Mouse (Mus musculus) liver, embryonic 14.5 days (tissue): ENCODE measurements around the gene Fam160a2. TPM values are rescaled to one million over a fixed set of nuclear protein-coding genes. Genes with fewer than 3 reads are reported as not detected.
"Not testable (repeated sequence)": the region's sequence is repeated elsewhere in the genome, so short reads cannot be mapped to it uniquely, and the experiment has no call there.

Source experiments
- ATAC-seq: fragments of 200-750 bp; cut with Nextera tagmentation; 2 replicates; pipeline ENCODE4 v1.8.0; 2017; ENCODE audit warnings: moderate number of reproducible peaks, mild to moderate bottlenecking, moderate library complexity; ENCODE audit not compliant: insufficient read depth
- DNase-seq, 3 experiments: peaks; one replicate each; pipeline ENCODE4 v3.0.0-alpha.2; 2012 to 2013; ENCODE audit warnings: low read depth in 3 of 3, low spot score in 3 of 3
- H3K27ac ChIP-seq: fragments of 300-500 bp; sonication (generic); 2 replicates; pipeline ENCODE4 v1.5.1; 2014; ENCODE audit warnings: moderate library complexity, mild to moderate bottlenecking, control low read depth, inconsistent platforms
- H3K27me3 ChIP-seq: fragments of 300-500 bp; sonication (generic); 2 replicates; pipeline ENCODE4 v1.6.1; 2014; ENCODE audit warnings: mild to moderate bottlenecking, low read length, moderate library complexity; ENCODE audit not compliant: control insufficient read depth, insufficient read depth
- H3K36me3 ChIP-seq: fragments of 300-500 bp; sonication (generic); replicated peaks from 2 replicates; pipeline ENCODE4 v1.6.1; 2014; ENCODE audit warnings: low read depth; ENCODE audit not compliant: control insufficient read depth, insufficient read depth
- H3K4me1 ChIP-seq, 2 experiments: fragments of 200-500 bp in 1 of 2; fragments of 300-500 bp in 1 of 2; sonication (generic) in 1 of 2; replicated peaks; 2 replicates each; pipeline ENCODE4 v1.6.1; 2012 to 2014; ENCODE audit warnings: antibody characterized with exemption in 1 of 2, inconsistent platforms in 1 of 2, low read length in 1 of 2; ENCODE audit not compliant: control insufficient read depth in 2 of 2, insufficient read depth in 2 of 2
- H3K4me2 ChIP-seq: fragments of 300-500 bp; sonication (generic); 2 replicates; pipeline ENCODE4 v1.6.1; 2014; ENCODE audit warnings: low read depth, mild to moderate bottlenecking, control low read depth, moderate library complexity
- H3K4me3 ChIP-seq, 2 experiments: fragments of 200-500 bp in 1 of 2; fragments of 300-500 bp in 1 of 2; sonication (generic) in 1 of 2; 2 replicates each; pipeline ENCODE4 v1.5.1; 2012 to 2014; ENCODE audit warnings: low read depth in 2 of 2, low read length in 2 of 2, mild to moderate bottlenecking in 2 of 2, control low read depth in 1 of 2, inconsistent platforms in 1 of 2, moderate library complexity in 1 of 2; ENCODE audit not compliant: insufficient read depth in 1 of 2
- H3K9ac ChIP-seq: fragments of 300-500 bp; sonication (generic); replicated peaks from 2 replicates; pipeline ENCODE4 v1.6.1; 2014; ENCODE audit warnings: mild to moderate bottlenecking, control low read depth, moderate library complexity
- H3K9me3 ChIP-seq: fragments of 300-500 bp; sonication (generic); 2 replicates; pipeline ENCODE4 v1.6.1; 2016; ENCODE audit warnings: low read length, mixed read lengths; ENCODE audit not compliant: control insufficient read depth
- CTCF ChIP-seq: IDR thresholded peaks from 2 replicates; pipeline ENCODE4 v1.5.1; 2016; ENCODE audit warnings: antibody characterized with exemption, low read depth, control low read depth
- EP300 ChIP-seq: IDR thresholded peaks from 2 replicates; pipeline ENCODE4 v1.6.1; 2016; ENCODE audit warnings: antibody characterized with exemption, low read depth
- WGBS: fragments of 180-500 bp; shearing (Covaris S2); extraction: QIAGEN DNeasy Blood & Tissue Kit; methylation state at CpG from one replicate; pipeline ENCODE4 v1.1.7; 2014; ENCODE audit not compliant: insufficient replicate concordance; 5-methylcytosine and 5-hydroxymethylcytosine counted together
- polyA plus RNA-seq, 2 experiments: library from polyadenylated mRNA; depleted of rRNA in 1 of 2; stranded (reverse) in 1 of 2; unstranded in 1 of 2; fragments of >200 nt; fragmentation: Nextera tagmentation in 1 of 2; extraction: Ambion mirVana in 1 of 2; gene quantifications; 2 replicates each; pipeline versions ENCODE4 v1.2.1 to v1.2.3; 2012 to 2014

The Fam160a2 gene
- polyA plus RNA-seq, 2 experiments, result 7.4 to 8.1 TPM

DNA sequence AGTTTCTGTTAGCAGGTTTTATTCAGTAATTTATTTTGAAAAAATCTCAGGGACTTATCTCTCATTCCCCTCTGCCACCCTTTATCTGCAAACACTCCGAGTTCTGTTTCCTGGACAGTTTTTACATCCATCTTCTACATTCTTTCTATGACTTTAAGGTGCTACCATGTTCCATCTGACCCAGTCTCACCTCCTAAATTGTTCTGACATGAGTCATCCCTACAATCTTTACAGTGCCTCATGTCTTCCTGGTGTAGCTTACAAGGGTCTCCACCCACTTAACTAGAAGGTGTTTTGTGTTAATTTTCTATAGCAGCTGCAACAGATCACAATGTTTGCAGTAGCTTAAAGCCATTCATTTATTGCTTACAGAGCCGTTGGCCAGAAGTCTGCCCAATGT, 21.0 kb upstream of the Fam160a2 start:
- Histone ChIP-seq H3K36me3 (no peaks in the 10 kb centered on the region), H3K27ac (no peak overlapping the region), H3K4me2 (no peak overlapping the region), H3K4me3 (no peak overlapping the region), H3K9me3 (no peaks in the 10 kb centered on the region), H3K27me3 (peaks cover 15% of the 10 kb centered on the region), H3K4me1 (no peaks in the 10 kb centered on the region), H3K9ac (no peak overlapping the region)
- ATAC-seq, result no peak
- no peak for DNase-seq
- TF ChIP-seq CTCF (no peak), EP300 (no peak)
- WGBS, result 29% methylated on average over 2 of the region's 2 CpGs

DNA sequence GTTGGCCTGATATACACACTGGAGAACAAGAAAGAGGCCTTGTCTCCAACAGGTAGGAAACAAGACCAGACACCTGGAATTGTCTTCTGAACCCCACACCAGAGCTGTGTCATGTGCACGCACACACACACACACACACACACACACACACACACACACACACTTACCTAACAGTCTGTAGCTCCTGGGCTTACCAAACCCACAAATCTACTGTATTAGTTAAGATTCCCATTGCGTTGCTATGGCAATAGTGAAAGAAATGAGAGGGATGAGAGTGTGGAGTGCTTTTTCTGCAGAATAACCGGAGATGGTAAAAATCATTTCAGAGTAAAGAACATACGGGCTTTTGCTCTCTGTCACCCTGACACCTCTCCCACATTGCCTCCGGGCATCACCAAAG, 18.3 kb upstream of the Fam160a2 start:
- WGBS, result 67% methylated on average over 5 of the region's 5 CpGs
- Histone ChIP-seq H3K27me3 (no peaks in the 10 kb centered on the region), H3K4me1 (no peaks in the 10 kb centered on the region), H3K4me3 (no peak overlapping the region), H3K9ac (no peak overlapping the region), H3K36me3 (no peaks in the 10 kb centered on the region), H3K27ac (no peak overlapping the region), H3K4me2 (no peak overlapping the region), H3K9me3 (no peaks in the 10 kb centered on the region)
- DNase-seq (no peak), ATAC-seq (no peak)
- TF ChIP-seq EP300, result no peak
- TF ChIP-seq CTCF, result no peak

DNA sequence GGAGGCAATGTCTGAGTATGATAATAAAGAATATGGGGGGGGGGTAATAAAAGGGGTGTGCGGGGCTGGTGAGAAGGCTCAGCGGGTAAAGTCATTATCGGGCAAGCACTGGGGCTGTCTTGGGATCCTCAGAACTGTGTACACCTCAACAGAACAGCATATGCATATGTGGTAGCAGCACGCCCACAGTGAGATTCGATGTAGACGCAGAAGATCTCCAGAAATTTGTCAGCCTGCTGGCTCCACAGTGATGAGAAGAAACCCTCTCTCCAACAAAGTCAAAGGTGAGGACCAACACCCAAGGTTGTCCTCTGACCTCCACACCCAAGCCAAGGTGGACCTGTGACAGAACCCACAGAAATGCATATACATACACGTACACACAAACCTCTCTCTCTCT, 16.7 kb upstream of the Fam160a2 start:
- Histone ChIP-seq H3K4me2 (no peak overlapping the region), H3K9ac (no peak overlapping the region), H3K27me3 (no peaks in the 10 kb centered on the region), H3K9me3 (no peaks in the 10 kb centered on the region), H3K4me1 (no peaks in the 10 kb centered on the region), H3K4me3 (no peak overlapping the region), H3K36me3 (no peaks in the 10 kb centered on the region), H3K27ac (no peak overlapping the region)
- ATAC-seq (no peak), DNase-seq (no peak)
- 60% methylated on average over 7 of the region's 7 CpGs for WGBS
- no peak for TF ChIP-seq EP300
- TF ChIP-seq CTCF, result no peak

DNA sequence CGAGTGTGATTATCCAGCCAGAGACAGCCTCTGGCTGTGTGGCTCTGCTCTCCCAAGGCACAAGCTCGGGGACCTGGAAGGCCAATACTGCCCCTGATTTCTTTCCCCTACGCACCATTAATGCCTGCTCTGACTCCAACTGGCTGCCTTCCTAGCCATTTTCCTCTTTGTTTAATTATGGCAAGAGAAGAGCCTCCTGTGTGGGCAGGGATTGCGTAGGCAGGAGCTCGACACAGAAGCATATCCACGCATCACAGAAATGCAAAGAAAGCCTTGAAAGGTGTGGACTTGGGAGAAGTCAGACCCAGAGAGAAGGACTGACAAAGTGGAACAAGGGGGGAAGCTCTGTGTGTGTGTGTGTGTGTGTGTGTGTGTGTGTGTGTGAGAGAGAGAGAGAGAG, 14.5 kb upstream of the Fam160a2 start:
- TF ChIP-seq CTCF (no peak), EP300 (no peak)
- 41% methylated on average over 6 of the region's 6 CpGs for WGBS
- DNase-seq (no peak), ATAC-seq (no peak)
- Histone ChIP-seq H3K27ac (no peak overlapping the region), H3K4me1 (no peaks in the 10 kb centered on the region), H3K4me2 (no peak overlapping the region), H3K9ac (no peak overlapping the region), H3K9me3 (no peaks in the 10 kb centered on the region), H3K4me3 (no peak overlapping the region), H3K27me3 (no peaks in the 10 kb centered on the region), H3K36me3 (no peaks in the 10 kb centered on the region)

DNA sequence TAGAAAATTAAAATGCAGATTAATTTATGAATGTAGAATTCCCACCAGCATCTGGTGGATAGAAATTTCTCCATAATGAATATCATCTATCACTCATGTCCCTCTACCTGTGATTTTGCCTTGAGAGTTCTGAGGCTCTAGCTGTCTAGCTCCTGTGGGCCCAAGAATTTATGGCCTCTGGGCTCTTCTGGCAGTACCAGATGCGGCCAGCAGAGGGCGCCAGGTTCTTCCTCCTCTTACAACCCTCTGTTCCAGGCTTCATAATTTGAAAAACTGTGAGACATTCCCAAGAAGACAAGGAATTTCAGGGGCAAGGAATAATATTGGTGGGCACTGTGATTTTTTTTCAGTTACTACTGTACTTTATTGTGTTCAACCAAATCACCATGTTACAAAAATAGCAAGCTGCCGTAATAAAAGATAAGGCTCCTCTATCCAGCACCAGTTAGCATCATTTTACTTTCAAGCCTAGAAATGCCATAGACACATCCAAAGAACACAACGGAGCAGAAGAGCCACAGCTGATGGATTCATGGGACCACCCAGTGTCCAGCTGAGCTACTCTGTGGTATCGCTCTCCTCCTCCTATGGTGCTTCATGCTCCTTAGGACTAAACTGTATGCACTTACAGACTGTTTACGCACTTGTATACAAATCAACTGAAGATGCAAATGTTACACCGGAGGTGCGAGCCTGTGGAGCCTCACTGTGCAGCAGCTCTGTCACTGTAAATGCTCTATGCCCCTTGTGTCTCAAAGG, 12.2 kb upstream of the Fam160a2 start:
- WGBS, result 46% methylated on average over 8 of the region's 8 CpGs
- not testable (repeated sequence) for H3K4me2 ChIP-seq, ATAC-seq, H3K4me3 ChIP-seq, H3K27ac ChIP-seq, H3K36me3 ChIP-seq, H3K4me1 ChIP-seq, H3K9ac ChIP-seq, H3K27me3 ChIP-seq, H3K9me3 ChIP-seq
- DNase-seq, result peak; percentile 11 to 26 (median 26)
- peak; percentile 92 for TF ChIP-seq CTCF
